Mouse (Mus musculus) thymus, adult 2 months (tissue): ENCODE measurements around the gene Cacna2d2.

Experiments used
- CTCF ChIP-seq: fragments of 200-500 bp; IDR thresholded peaks from 2 replicates; pipeline ENCODE4 v1.5.1; 2012; ENCODE audit warnings: mild to moderate bottlenecking, control low read depth, low read length, moderate library complexity, borderline replicate concordance; ENCODE audit not compliant: control insufficient read depth, poor library complexity, insufficient read depth; ENCODE audit errors: extremely low read depth
- POLR2A ChIP-seq: fragments of 200-500 bp; IDR thresholded peaks from 2 replicates; pipeline ENCODE4 v1.6.1; 2012; ENCODE audit warnings: mild to moderate bottlenecking, low read length, control low read depth, moderate library complexity; ENCODE audit not compliant: control insufficient read depth, poor library complexity, insufficient read depth; ENCODE audit errors: extremely low read depth

DNA sequence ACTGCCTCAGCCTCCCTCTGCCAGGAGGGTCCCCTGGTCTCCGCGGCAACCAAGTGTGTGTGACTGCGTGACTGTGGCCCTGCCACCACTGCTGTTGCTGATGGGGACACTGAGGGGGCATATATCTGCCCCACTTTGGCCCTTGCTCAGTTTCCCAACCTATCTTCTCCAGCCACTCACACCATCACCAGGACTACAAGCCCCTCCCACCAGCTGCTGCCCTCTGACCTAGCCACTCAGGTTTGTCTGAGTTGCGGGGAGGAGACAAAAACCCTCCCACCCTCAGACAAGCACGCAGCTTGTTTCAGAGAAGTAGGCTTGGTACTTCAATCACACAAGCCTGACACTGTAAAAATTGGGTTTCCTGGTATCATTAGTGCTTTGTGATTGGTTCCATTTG lies 24.0 kb upstream of the Cacna2d2 start:
- TF ChIP-seq CTCF, result no peak
- no peak for TF ChIP-seq POLR2A
